Mouse (Mus musculus) small intestine, adult 2 months (tissue): ENCODE measurements at regions not wholly inside any gene's neighbourhood (a gene's known extent, or its start where the extent isn't known, plus 50 kb on each side); places are given as distances from the start of the nearest gene placed in this dataset.

Experiments used
- CTCF ChIP-seq: fragments of 200-500 bp; IDR thresholded peaks from 2 replicates; pipeline ENCODE4 v1.5.1; 2012; ENCODE audit warnings: low read depth, mild to moderate bottlenecking, control low read depth, inconsistent platforms, low read length, moderate library complexity, mixed read lengths; ENCODE audit not compliant: insufficient replicate concordance, insufficient read length; ENCODE audit errors: extremely low read depth
- POLR2A ChIP-seq: fragments of 200-500 bp; IDR thresholded peaks from 2 replicates; pipeline ENCODE4 v1.6.1; 2012; ENCODE audit warnings: low read depth, mild to moderate bottlenecking, control low read depth, inconsistent platforms, low read length, moderate library complexity

DNA sequence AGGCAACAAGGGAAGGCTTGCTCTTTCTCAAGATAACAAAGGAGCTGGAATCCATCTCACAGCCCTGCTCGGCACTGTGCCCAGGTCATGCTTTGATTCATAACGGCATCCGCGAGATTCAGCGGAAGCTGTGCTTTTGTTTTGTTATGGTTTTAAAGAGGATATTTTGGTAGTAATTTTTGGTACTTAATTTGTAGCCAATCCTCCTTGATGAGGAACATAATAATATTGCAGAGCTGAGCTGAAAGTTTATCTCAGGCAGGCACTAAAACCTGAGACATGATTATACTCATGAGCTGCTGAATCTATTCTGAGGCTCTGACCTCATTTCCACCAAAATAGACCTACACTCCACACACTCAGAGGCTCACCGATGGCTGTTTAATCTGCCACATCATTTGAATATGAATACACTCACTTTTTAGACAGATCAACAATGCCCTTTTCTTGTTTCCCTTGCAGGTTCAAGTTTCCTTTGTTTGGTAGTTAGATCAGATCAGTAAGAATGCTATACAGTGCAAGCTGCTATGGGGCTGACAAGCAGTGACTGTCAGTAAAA is 518.5 kb downstream of the Ptprc start:
- TF ChIP-seq POLR2A (no peak), CTCF (no peak)
